Mouse (Mus musculus) heart, adult 11 months (tissue): ENCODE results near the gene Olfr97.
A peak's percentile ranks its signal among the peaks of the same experiment; 100 is the strongest.
"Not testable (repeated sequence)": the region's sequence is repeated elsewhere in the genome, so short reads cannot be mapped to it uniquely, and the experiment has no call there.

Experiments used
- DNase-seq: peaks from one replicate; pipeline ENCODE4 v3.0.0; 2022

The Olfr97 gene

DNA sequence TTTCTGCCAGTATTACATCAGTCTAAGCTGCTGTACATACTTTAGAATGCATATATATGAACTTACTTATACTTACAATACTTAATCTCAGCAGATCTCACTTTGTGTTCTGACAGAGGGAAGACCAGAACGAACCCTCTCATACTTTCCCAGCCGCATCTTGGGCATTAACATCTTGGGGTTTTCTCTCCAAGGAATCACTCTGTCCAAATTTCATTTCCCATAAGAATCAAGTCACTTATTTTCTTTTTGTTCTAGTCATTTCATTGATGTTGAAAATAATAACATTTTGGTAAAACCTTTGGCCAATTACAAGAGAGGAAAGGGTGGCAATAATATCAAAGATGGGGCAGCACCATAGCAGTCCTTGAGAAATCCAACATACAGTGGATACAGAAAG, at the start of gene Olfr97:
Gene Olfr97 (minus strand): TSS at position 101 of the 400 bp plus-strand sequence.
- DNase-seq = not testable (repeated sequence)

DNA sequence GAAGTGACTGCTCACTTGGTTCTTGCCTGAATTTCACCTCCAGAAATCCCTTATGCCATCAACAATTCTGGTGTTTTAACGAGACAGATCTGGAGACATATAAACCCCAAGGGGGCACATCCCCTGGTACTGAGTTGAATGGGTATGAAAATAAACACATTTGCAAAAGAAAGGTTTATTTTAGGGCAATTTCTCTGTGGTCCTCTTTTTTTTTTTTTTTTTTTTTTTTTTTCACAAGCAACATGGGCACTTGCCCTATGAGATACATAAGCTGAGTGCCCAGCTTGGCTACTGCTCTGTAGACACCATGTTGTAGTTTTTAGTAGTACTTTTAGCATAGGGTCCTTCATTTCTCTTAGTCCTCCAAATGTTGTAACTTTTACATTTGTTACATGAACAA, 46.2 kb upstream of the Olfr97 start, which contains the start of gene Olfr99:
Gene Olfr99 (minus strand): TSS at position 101 of the 400 bp plus-strand sequence.
- DNase-seq = no peak

DNA sequence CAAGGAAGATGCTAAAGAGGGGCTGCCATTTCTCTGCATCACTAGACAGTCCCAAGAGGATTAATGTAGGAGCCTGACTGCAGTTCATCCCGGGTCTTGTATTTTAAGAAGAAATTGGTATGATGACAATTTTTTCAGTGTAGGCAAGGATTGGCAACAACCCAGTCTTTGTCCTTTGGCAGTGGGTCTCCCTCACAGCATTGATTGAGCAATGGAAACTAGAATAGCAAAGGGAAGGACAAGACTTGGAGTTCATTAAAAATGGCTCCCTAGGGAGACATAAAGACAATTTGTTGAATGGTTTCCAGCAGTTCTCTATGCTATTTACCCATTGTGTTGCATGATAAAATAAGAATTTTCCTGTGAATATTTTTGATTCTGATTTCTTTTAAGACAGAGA, 43.2 kb upstream of the Olfr97 start:
- DNase-seq = no peak

GRCm38 (mm10) chr17:37276573-37276972, 39.4 kb upstream of the Olfr97 start:
- DNase-seq = no peak

DNA sequence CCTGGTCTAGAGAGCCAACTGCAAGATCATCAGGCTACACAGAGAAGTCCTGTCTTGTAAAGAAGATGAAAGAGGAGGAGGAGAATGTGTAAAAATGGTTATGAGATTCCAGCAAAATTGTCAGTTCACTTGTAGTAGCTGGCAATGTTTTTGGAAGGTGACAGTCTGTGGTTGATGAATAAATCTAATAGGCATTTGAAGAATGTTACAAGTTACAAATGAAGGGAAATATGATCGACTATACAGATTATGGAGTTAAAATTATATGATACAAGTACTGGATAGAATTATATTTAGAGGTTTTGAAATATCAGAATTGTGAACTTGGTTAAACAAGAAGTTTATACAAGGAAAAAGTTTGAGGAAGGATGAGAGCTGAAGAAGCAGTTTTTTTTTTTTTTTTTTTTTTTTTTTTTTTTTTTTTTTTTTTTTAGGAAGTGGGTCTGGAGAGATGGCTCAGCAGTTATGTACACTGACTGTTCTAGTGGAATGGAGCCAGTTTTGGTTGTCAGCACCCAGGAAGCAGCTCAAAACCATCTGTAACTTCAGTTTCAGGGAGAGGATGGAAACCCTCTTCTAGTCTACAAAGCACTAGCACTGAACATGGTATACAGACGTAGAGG, 38.6 kb upstream of the Olfr97 start:
- DNase-seq = no peak

DNA sequence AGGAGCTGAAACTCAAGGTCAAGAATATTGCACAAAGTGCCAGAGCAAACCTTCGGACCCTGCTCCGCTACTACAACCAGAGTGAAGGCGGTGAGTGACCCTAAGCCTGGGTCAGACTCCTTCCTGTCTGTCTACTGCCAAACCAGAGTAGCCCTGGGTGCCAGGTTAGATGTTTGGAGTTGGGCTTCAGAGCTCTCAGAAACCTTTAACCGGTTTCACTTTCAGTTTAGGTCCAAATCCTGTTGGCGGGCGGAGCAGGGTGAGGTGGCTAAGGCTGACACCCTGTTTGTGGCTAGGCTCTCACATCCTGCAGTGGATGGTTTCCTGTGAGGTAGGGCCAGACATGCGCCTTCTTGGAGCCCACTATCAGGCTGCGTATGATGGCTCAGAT, 33.6 kb upstream of the Olfr97 start:
- peak; percentile 98 for DNase-seq

DNA sequence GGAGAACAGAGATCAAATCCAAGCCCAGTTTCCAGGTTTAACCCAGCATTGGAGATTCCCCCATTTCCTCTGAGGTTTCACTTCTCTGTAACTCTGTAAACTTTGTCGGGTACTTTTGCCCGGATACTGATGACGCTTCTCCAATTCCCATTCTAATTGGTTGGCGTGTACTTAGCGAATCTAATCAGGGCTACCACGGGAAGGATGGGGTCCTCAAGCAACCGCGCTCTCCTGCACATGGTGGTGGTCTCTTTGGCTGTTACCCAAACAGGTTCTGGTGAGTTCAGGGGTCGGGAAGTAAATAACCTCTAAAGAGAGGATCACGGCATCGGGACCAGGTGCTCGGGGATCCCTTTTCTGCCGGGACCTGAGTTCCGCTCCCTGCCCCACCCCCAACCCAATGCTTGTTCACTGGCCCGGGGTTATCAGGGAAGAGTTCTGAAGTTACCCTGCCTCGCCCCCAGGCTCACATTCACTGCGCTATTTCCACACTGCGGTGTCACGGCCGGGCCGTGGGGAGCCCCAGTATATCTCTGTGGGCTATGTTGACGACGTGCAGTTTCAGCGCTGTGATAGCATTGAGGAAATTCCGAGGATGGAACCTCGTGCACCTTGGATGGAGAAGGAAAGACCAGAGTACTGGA, 33.0 kb upstream of the Olfr97 start, which contains the start of gene H2-M3:
Gene H2-M3 (plus strand): TSS at position 163 of the 644 bp plus-strand sequence.
- DNase-seq = peak; percentile 99

DNA sequence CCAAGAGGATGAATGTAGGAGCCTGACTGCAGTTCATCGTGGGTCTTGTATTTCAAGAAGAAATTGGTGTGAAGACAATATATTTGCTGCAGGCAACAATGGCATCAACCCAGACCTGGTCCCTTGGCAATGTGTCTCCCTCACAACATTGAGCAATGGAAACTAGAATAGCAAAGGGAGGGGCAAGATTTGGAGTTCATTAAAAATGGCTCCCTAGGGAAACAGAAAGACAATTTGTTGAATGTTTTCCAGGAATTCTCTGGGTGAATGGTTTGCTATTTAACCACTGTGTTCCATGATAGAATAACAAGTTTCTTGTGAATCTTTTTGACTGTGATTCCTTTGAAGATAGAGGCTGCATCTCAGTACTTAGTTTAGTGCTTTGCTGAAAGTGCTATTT, 26.5 kb upstream of the Olfr97 start, which contains the start of gene Olfr98:
Gene Olfr98 (minus strand): TSS at position 124 of the 400 bp plus-strand sequence.
- no peak for DNase-seq

GRCm38 (mm10) chr17:37250544-37250943, 13.4 kb upstream of the Olfr97 start:
- no peak for DNase-seq

GRCm38 (mm10) chr17:37249460-37249859, 12.3 kb upstream of the Olfr97 start:
- DNase-seq = no peak

DNA sequence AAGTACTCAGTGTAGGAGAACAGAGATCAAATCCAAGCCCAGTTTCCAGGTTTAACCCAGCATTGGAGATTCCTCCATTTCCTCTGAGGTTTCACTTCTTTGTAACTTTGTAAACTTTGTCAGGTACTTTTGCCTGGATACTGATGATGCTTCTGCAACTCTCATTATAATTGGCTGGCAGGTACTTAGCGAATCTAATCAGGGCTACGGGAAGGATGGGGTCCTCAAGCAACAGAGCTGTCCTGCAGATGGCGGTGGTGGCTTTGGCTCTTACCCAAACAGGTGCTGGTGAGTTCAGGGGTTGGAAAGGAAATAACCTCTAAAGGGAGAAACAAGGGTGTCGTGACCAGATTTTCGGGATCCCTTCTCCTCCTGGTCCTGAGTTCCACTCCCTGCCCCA, 9.6 kb upstream of the Olfr97 start:
- DNase-seq = peak; percentile 94

DNA sequence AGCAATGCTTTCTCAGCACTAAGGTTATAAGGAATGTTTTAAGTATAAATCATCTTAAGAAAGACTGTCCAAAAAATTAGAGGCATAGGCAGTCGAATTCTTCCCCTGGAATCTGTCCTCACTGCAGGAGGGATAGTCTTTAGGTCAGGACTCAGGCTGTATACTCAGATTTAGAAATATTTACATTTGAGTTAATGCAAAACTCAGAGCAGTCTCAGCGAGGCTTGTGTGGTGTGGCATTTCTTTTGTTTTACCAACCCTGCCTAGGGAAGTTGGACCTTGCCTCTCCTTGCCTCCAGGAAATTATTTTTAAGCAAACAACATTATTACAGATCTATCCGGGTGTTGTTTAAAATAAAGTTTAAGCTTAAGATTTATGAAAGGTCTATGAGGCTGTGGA, 5.1 kb upstream of the Olfr97 start:
- no peak for DNase-seq

- no peak for DNase-seq
Observed at GRCm38 (mm10) chr17:37221879-37222278, 15.3 kb downstream of the Olfr97 start.

- no peak for DNase-seq
Observed at GRCm38 (mm10) chr17:37219846-37220245, 17.3 kb downstream of the Olfr97 start, which contains the start of gene Olfr96. Olfr96 (plus strand) TSS chr17:37220146.

- DNase-seq = peak; percentile 90
Observed at GRCm38 (mm10) chr17:37218486-37218885, 18.6 kb downstream of the Olfr97 start.

DNA sequence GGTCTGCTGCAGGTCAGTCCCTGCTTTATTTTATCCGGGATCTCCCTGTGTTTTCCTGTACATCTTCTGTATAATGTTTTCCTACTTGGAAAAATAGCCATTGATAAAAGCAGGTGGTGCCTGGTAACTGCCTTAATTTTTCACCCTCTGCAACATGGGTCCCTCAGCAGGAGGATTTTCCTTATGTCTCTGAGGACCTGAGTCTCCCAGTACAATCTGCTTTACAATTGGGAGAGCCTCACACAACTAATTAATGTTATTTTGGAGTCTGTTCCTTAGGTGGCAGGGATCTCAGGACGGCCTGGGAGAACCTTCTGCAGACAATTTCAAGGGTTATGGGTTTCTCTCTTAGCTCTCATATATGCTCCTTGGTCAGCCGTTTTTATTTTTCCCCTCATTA, 24.1 kb downstream of the Olfr97 start, which contains the start of gene Olfr95:
Gene Olfr95 (minus strand): TSS at position 101 of the 400 bp plus-strand sequence.
- peak; percentile 45 for DNase-seq

GRCm38 (mm10) chr17:37210884-37211768, 26.0 kb downstream of the Olfr97 start:
- DNase-seq = peak; percentile 85

DNA sequence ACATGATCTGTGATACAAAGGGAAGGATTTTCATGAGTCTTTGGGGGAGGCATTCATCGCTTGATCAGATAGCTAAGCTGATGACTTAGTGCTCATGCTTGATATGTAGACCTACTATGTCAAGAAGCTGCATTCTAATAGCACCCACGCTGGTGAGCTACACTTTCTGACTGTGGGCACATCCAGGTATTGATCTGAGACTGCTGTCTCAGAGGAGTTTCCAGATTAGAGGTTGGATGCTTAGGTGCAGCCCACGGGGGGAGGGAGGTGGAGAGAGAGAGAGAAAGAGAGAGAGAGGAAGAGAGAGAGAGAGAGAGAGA, 33.3 kb downstream of the Olfr97 start:
- DNase-seq = no peak

DNA sequence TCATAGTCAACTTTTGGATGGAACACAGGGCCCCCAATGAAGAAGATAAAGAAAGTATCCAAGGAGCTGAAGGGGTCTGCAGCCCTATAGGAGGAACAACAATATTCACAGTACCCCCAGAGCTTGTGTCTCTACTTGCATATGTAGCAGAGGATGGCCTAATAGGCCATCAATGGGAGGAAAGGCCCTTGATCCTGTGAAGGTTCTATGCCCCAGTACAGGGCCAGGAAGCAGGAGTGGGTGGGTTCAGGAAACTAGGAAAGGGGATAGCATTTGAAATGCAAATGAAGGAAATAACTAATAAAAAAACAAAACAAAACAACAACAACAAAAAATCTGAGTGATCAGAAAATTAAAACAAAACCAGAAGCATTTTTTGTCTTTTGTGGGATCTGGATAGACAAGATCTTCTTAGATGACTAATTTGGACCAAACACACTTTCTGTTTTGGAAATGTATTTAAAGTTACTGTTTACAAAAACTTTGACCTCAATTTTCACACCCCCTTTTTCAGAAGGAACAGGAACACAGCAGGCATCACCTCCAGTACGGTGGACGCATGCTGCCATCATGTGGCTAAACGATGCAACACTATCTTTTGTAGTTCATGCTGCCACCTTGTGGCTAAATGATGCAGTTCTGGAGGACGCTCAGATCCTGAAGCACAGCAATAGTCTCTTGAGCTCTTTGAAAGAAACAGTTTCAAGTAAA, 33.8 kb downstream of the Olfr97 start:
- DNase-seq = peak; percentile 89

DNA sequence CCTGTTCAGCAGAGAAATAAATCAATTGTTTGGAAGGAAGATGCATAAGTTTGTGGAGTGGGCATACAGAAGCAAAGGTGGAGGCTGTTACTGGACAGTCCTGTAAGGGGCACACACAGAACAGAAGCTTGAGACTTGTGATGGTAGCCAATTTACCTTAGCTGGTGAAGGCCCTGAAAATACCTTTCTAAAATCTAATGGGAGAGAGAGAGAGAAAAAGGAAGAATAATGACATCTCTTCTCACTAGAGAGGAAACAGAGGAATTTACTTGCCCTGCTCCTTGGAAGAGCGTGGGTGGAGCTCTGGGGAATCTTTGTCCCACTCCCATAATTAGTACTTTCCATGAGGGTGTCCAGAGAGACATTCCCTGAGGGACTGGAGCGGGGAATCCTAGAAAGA, 36.2 kb downstream of the Olfr97 start, which contains the start of gene Olfr94:
Gene Olfr94 (minus strand): TSS at position 101 of the 400 bp plus-strand sequence.
- DNase-seq = no peak

DNA sequence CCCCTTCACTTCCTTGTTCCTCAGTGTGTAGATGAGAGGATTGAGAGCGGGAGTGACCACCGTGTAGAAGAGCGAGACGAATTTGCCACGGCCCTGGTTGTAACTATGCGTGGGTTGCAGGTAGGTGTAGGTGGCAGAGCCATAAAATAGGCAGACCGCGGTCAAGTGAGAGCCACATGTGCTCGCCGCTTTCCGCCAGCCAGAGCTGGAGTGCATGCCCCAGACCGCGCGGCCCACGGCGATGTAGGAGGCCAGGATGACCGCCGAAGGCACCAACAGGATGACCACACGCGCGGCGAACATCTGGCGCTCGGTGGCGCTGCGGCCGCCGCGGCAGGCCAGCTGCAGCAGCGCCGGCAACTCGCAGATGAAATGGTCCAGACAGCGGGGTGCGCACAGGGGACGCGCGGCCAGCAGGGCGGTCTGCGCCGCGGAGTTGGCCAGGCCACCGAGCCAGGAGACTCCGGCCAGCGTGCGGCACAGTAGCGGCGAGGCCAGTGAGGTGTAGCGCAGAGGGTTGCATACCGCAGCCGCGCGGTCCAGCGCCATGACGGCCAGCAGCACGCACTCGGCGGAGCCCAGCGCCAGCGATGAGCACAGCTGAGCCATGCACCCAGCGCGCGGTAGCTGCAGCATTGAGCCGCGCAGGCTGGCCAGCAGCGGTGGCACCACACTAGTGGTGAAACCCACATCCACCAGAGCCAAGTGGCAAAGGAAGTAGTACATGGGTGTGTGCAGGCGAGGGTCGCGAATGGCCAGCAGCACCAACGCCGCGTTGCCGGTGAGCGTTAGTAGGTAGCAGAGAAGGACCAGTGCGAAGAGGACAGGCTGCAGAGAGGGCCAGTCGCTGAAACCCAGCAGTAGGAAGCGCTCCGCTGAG, 40.0 kb downstream of the Olfr97 start:
- peak; percentile 82 for DNase-seq

- DNase-seq = no peak
Observed at GRCm38 (mm10) chr17:37194782-37195181, 42.3 kb downstream of the Olfr97 start.
